Mouse (Mus musculus) G1E-ER4 (cell line): ENCODE results near the gene Ndufaf7. TPM values are rescaled to one million over a fixed set of nuclear protein-coding genes. Genes with fewer than 3 reads are reported as not detected.

Experiments used
- GATA1 ChIP-seq: IDR thresholded peaks from one replicate; pipeline ENCODE4 v1.8.0; 2012; ENCODE audit warnings: low read length, inconsistent platforms
- polyA plus RNA-seq: library from polyadenylated mRNA; stranded (reverse); fragments of >175 nt; gene quantifications from 2 replicates; pipeline ENCODE4 v1.2.3, GENCODE M21; 2012

The Ndufaf7 gene
- 1.1 and 3.0 TPM in 2 replicates for polyA plus RNA-seq

DNA sequence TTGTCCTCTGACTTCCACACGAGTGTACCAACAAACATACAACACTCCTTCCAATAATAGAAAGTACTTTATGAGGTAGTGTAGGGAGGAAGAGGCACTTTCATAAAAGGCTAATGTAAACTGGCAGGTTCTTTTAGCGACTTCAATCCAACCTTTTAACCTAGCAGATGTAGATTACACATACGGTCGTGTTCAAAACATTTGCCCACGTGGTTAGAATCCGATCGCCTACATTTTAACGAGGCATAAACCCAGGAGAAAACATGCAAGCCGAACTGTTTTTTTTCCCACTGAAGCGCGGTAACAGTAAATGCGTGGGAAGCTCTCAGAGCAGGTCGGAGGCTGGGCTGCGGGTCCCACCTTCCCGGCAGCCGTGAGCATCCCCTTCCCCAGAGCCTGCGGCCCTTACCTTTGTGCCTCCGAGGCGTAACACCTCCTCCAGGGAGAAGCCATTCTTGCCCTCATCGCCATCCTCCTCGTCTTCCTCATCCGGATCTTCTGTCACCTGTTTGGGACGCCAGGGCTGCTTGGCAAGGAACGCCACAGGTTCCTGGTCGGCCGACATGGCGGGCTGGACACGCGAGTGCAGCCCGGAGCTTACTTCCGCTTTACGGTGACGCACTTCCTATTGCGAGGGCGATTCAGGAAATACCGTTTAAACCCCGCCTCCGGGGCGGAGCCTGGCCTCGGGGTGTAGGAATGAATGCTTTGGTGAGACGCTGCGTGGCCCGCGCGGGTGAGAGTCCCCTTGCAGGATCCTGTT lies at the start of gene Ndufaf7, which contains the start of gene Cebpz:
TSS of gene Ndufaf7 (plus strand) at position 671 of the 763 bp plus-strand sequence.
TSS of gene Cebpz (minus strand) at position 601 of the 763 bp plus-strand sequence.
- no peak for TF ChIP-seq GATA1

DNA sequence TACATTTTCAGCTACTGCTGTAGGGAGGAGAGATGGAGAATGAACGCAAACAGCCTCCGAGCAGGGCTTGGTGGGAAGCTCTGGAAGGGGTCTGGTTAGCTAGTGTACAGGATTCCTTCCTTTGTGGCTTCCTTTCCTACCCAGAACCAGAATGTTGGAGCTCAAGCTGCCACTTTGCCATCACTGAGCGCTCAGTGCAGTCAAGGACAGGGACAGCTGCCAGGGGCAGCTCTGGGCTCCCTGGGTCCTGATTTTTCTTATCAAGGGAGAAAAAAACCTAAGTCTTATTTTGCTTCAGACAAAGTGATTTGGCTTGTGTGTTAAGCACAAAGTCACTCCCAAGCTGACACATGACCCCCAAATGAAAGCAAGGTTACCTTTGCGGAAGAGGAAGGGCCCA lies 48.4 kb upstream of the Ndufaf7 start:
- no peak for TF ChIP-seq GATA1

DNA sequence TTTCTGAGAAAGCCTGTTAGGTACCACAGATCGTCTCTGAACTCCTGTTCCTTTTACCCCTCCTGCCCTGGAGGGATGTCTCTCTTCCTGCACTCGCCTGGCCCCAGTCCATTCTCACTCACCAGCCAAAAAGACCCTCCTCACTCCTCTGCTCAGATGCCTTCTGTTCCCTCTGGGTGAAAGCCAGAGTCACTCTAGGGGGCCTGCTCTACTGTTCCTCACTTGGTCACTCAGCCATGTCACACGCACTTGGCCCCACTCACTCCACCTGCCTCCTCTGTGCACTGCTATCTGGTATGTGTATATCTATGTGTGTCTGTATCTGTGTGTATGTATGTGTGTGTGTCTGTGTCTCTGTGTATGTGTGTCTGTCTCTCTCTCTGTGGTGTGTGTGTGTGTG lies 47.8 kb upstream of the Ndufaf7 start:
- no peak for TF ChIP-seq GATA1

DNA sequence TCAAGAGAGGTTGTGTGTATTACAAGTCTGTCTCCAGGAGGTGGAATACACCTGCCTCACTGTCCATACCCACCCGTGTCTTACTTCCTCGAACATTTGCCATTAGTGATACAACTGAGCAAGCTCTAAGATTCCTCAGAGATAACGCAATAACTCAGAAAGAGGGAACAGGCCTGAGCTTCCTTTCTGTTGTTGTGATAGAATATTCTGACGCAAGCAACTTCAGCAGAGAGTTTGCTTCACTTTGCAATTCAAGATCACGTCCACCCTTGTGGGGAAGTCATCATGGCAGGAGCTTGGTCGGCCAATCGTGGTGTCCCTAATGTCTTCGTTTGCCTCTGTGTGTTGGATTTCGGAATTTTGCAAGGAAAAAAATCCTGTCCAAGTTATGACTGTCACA lies 45.9 kb upstream of the Ndufaf7 start:
- TF ChIP-seq GATA1: no peak

DNA sequence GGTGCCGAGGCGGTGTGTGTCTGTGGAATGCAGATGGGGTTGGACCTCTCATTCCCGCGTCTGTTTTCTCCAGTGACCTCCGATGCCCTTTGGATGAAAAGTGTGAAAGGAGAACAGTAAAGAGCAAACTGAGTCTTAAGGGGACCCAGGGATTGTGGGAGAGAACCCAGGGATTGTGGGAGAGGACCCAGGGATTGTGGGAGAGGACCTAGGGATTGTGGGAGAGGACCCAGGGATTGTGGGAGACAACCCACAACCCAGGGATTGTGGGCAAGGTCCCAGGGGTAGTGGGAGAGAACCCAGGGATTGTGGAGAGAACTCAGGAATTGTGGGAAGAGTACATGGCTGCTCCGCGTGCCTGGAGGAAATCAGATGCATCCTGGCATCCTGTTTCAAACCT lies 41.9 kb upstream of the Ndufaf7 start:
- TF ChIP-seq GATA1: no peak

DNA sequence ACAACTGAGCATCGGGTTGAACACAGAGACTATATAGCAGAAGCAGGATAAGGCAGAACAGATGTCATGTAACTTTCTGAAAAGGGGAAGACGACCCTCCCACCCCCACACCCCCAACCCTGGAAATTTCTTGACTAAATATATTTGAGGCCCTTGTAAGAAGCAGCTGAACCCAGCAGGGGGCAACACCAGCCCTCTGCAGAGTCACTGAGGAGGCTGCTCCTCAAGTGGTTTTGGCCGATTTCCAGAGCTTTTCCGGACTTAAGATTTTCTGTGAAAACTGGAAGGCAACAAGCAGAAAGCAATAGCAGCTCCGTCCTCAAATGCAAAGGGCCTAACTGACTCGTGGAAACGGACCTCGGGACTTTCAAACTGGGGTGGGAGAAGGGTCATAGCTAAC lies 41.5 kb upstream of the Ndufaf7 start:
- no peak for TF ChIP-seq GATA1

DNA sequence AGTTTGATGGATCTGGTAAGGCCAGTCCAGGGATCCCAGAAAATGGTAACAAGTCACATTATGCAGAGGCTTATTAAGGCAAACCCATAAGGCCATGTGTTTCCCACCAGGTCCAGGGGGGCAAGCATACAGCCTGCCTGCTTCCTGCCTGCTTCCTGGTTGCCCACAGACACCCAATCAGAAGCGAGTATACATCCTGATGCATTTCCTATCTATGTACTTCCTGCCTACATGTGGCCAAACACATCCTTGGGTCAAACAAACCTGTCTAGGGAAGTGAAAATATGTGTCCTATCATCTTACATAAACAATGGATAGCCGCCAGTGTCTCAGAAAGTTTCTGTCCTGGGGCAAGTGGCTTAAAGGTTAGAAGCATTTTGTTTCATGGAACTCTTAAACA lies 33.8 kb upstream of the Ndufaf7 start:
- TF ChIP-seq GATA1: no peak

DNA sequence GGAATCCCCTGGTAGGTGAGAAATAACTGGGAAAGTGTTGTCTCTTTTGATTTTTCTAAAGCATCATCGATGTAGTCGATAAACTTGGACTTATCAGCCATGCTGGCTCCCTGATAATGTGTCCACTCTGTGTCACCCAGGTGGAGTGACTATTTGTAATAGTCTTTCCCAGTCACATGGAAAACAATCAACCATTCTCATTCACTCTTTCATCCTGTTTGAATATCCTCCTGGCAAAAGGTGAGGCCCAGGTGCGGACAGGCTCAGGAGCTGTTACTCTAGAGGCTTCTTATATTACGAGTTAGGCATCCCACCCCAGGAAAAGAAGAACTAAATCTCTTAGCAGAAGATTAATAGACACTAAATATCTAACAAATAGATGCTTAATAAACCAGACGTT lies 30.0 kb upstream of the Ndufaf7 start, which contains the start of gene Sult6b1:
TSS of gene Sult6b1 (minus strand) at position 101 of the 400 bp plus-strand sequence.
- TF ChIP-seq GATA1: no peak

DNA sequence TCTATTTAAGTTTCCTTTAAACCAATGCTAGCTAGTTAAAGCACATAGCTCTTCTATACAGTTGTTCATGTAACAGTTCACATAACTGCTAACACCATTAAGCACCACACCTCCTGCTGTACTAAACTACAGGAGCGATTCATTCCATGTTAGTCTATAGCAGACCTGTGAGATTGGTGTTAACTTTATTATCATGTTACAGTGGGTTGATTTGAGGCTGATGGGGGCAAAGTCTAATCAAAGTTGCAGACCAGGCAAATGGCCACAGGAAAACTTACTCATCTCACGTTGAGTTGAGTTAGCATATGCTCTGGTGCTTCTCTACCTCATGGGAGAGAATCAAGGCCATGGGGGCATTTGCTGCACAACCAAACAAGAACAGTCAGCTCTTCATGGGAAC lies 27.6 kb upstream of the Ndufaf7 start:
- TF ChIP-seq GATA1: no peak

DNA sequence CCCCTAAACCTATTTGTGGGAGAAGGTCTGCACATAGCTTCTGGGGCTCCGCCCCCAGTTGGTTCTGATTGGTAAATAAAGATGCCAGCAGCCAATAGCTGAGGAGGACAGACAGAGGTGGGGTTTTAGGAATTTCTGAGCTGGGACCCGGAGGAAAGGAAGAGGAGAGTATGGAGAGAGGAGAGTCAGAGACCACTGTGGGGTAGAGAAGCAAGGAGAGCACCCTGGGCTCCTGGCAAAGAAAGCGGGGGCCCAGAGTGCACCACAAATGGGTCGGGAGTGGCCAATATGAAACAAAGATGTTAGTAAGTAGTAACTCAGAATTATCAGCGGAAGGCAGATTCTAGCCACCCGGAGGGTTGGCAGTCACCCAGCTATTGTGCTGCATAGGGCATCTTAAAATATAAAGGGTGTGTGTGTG lies 24.1 kb upstream of the Ndufaf7 start:
- no peak for TF ChIP-seq GATA1

DNA sequence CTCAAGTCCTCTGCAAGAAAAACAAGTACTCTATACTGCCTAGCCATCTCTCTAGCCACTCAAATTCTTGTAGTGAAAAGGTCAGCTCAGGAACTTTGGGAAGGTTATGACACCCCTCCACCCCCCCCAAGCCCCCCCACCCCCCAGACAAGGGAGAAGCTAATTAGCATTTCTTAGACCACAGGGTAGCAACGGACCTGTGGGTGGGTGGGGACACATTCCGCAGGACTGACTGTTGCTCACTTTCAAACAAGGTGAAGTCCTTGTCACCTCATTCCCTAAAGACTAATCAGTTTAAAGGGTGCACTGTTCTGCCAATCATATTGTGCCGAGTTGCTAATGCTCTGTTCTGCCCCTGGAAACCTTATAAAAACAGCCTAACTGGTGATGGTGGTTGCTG lies 23.0 kb upstream of the Ndufaf7 start:
- no peak for TF ChIP-seq GATA1

DNA sequence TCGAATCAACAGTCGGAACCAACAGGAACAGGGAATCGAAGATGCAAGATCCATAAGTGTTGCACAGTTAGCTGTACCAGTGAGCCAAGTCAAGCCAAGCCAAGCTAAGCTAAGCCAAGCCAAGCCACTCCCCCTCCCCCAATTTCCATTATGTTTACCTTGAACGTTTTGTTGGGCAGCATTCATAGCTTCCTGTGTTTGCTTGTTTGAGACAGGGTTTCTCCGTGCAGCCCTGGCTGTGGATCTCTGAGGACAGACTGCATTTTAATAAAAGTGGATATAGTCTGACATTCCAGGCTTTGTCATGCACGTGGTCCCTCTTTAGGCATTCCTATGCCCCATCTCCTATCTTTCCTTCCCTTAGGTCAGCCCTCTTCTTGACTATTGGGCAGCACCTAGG lies 21.2 kb upstream of the Ndufaf7 start:
- TF ChIP-seq GATA1: no peak

DNA sequence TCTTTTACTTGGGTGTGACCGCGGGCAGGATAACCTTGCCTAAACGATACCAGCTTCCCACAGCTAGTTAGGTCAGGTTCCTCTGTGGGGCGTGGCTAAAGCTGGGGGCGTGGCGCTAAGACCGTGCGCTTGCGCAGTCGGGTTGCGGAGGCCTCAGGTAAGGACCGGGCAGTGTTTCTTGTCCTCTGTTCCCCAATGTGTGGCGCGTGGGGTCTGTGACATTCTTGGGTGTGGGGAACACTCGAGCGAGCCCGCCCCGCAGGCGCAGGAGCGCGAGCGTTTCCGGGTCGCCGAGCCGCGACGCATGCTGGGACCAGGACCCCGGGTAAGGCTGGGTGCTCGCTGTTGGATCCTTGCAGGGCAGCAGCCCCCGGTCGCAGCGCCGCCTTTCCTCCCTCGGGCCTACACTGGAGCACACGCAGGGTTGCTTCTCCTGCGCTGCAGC lies 20.5 kb upstream of the Ndufaf7 start, which contains the start of gene Cebpzos:
TSS of gene Cebpzos (plus strand) at position 132 of the 445 bp plus-strand sequence.
- TF ChIP-seq GATA1: no peak

DNA sequence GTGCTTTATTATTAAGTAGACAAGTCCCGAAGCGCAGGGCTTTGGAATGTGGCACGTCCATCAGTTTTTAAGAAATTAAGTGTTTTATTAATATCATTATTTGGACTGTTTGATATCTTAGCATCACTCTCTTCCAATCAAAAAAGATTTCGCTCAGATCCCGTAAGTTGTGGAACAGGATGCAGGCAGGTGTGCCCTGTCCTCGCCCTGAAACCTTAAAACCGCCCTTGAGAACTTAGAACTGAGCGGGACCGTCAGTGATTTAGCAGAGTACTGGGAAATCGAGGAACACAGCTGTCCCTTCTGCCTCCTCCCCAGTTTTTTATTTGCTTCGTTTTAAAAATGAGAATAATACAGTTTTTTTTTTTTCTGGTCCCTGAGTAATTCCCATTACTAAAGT lies 20.0 kb upstream of the Ndufaf7 start:
- TF ChIP-seq GATA1: no peak

DNA sequence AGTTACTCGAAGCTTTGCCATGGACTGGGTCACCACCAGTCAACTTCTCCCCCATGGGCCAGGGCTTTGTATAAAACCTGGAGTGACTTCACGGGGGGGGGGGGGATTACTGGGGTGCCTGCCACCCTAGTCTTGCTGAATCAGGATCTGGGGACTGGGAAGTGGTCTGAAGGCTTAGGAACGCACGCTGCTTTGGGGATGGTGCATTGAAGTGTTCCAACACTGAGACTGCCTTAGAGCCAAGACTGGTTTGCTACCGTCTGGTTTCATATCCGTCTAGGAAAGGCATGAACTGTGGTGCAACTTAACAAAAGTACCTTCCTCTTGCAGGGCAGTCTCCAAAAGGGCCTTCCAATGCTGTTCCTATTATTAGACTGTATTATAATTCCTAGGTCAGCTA lies 19.2 kb upstream of the Ndufaf7 start:
- no peak for TF ChIP-seq GATA1

DNA sequence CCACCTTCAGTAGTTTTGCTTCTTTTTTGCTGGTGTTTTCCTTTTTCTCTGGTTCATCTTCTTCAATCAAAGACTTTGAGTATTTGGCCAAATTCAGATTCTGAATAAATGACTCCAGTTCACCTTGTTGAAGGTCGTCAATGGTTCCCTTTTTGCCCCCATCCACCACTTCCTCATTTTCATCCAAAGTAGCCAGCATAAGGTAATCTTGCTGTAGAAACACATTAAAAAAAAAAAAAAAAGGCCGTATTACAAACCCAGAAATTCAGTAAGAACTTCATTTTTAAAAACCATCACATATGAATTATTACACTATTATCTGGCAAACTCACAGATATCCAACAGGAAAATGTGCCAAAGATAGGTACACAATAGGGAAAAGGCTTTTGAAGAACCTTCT lies 1.1 kb upstream of the Ndufaf7 start:
- no peak for TF ChIP-seq GATA1

DNA sequence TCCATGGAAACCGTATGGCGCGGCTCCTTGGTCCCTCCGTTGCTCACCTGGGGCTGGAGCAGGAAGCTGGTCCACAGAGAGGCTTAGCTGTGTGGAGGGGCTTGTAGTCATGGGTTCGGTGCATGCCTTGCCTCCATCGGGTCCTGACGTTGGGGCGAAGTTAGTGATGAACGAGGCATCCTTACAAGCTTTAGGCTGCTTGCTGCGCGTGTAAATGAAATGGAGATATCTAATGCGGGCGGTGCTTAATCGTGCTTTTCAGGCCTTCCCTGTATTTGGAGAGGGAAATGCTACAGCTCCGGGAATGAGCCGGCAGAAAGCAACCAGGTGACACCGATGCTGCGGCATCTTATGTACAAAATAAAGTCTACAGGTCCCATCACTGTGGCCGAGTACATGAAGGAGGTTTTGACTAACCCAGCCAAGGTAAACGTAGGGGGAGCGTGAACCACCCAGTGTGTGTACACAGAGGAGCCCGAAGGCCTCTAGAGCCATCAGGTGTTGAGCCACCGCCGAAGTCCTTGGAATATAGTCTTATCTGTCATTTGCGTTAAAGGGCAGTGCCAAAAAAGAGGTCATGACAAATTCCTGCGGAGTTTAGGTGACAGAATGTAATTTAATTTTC lies 405 bp downstream of the Ndufaf7 start:
- TF ChIP-seq GATA1: no peak
